Mouse (Mus musculus) cerebellum, adult 8-10 months (tissue): ENCODE data around the gene Ndufs5.

Experiments
- DNase-seq: peaks from one replicate; pipeline ENCODE4 v3.0.0; 2022

Gene Ndufs5

DNA sequence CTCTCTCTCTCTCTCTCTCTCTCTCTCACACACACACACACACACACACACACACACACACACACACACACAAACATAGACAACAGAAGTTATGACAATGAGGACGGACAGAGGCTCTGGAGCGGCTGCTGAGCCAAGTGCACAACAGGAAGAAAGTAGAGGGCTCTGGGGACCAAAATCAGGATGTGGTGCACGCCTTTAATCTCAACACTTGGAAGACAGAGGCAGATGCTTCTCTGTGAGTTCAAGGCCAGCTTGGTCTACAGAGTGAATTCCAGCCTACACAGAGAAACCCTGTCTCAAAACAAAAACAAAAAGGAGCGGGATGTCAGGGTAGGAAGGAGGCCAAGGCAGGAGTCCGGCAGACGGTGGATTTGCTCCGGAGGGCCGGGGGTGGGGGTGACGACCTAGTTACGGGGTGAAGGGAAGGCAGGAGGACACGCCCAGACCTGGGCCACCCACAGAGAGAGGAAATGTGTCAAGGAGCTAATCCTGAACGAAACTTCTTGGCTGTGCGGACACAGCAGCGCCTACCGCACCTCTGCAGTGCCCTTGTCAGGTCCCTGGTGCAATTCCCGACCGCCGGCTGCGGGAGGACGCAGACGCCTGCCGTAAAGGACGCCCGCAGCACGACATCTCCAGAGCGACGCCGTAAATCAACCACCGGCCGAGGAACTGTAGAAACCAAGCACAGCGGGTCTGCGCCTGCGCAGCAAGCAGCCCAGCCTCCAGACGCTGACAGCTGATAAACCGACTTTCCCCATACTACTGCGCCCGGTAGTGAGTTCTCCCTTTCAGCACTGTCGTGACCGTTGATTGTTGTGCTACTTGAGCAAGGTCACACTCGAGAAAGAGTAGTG lies at the start of gene Ndufs5:
TSS of gene Ndufs5 (minus strand) at position 629 of the 860 bp plus-strand sequence.
- peak; percentile 96 for DNase-seq

GRCm38 (mm10) chr4:123765071-123765470 lies 47.1 kb upstream of the Ndufs5 start:
- no peak for DNase-seq

DNA sequence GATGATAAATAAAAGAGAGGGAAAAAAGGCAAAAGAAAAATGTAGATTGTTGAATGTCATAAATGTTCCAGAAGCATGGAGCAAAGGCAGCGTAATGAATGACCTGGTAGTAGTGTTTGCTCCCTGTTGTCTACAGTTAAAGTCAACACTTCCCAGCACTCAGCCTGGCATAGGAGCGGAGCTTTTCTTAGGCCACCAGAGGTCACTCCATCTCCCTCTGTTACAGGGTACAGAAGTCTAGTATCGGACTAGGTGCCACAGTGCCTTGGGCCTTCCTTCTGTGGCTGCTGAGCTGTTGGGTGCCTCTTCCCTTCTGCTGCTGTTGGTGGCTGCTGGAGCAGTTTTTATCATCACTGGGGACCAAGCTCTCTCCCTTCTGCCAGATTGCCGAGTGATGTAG lies 40.3 kb upstream of the Ndufs5 start:
- no peak for DNase-seq

- DNase-seq, result no peak
These were observed 32.8 kb upstream of the Ndufs5 start for GRCm38 (mm10) chr4:123750707-123751312.

GRCm38 (mm10) chr4:123750152-123750651 lies 32.2 kb upstream of the Ndufs5 start, which contains the start of gene Akirin1:
Akirin1 (minus strand) TSS chr4:123750345.
- peak; percentile 98 for DNase-seq

DNA sequence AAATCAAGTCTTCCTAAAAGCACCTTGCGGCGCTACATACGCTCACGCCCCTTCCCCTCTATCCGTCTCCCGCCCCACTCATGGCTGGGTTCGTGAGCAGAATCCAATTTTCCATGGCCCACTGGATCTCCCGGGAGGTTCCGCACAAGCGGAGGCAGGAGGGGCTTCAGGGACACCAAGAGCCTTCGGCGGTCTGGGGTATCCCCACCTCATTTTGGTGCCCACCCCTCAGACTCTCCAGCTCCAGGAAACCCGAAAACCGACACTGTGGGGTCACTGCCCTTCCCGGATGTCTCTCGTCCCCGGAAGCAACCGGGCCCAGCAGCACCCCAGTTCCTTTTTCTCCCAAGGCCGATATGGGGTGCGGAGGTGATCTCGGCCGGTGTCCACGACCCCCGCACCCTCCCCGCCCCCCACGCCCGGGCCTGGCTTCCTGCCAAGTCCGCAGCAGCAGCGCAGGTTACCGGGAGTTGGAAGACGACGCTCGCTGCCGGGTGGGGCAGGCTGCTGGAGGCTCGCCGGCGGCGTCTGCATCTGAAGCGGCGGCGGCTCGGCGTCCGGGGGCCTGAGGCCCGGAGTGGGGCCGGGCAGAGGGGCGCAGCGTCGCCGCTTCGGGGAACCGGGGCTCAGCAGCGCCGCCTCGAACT lies 31.6 kb upstream of the Ndufs5 start:
- no peak for DNase-seq

DNA sequence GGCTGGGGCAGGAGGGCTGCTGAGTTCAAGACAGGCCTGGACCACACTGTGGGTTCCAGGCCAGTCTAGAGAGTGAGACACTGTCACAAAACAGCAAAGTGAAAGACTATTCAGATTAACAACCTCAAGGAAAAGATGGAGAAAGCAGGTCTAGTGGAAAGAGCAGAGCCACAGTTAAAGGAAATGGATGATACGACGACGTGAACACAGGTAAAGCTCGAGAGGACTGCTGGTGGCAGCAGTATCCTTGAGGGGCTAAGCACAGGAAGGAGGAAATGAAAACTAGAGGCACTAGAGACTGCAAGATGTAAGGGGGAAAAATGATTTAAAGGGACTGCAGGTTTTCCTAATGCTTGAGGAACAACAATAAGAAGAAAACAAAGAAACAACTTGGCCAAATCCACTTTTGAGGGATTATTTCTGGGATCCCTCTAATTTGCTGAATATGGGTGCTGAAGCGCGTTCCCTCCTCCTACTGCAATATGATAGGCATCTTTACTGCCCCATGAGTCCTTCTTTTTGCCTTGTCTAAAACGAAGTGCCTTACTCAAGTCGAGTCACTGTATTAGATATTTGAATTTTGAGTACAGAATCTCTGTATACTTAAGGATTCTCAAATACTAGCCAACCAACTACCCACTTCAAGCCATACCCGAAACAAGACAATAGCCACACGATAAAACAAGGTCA lies 30.9 kb upstream of the Ndufs5 start:
- no peak for DNase-seq

GRCm38 (mm10) chr4:123745221-123745775 lies 27.3 kb upstream of the Ndufs5 start:
- no peak for DNase-seq

GRCm38 (mm10) chr4:123742891-123743290 lies 24.9 kb upstream of the Ndufs5 start:
- no peak for DNase-seq

- DNase-seq, result no peak
These were observed 20.7 kb upstream of the Ndufs5 start for GRCm38 (mm10) chr4:123738708-123739107.

- DNase-seq, result no peak
These were observed 15.5 kb upstream of the Ndufs5 start for GRCm38 (mm10) chr4:123733532-123733931.

DNA sequence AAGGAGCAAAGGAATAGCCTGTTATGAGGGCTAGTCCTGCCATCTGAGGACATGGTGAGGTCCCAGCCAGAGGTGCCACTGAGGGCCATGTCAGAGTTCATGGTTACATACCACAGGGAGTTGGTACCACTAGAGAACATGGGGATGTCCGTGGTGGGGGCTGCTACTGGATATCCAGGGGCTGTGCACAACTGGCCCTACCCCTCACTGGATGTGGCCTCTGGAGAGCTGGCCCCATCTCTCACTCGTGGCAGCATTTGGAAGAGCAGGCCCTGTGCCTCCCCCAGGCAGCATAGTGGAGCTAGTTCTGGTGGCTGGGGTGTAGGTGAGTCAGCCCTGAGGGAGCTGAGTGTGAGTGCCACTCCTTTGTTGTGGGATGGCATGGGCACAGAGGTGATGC lies 14.9 kb upstream of the Ndufs5 start:
- DNase-seq, result no peak

DNA sequence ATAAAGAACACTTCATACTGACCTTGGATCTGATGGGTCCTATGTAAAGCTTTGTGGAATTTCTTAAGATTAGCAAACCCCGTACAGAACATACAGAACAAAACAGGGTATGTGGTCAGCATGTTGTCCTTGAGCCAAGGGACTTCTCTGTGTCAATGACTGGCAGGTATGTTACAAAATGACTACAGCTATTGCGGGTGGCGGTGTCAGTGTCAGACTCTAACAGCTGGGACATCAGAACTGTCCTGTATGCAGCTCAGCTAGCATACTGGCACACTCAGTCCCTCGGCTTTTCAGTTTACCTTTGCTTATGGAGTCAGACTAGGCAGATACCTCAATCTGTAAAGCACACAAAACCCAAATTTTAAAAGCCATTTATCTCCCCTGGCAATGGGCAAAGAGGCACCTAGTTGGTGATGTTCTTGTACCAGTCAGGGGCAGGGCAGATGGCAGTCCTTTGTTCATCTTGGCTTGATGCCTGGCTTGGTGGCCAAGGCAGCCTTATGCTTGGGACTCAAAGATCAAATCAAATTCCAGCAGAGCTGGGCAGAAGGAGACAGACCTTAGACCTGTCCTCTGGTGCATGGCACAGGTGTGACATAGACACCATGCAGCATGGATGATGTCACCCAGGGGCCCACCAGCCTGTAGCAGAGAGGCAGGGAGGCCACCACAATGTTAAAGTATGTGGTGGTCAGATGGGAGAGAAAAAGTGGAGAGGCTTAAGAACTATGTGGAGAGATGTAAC lies 14.3 kb upstream of the Ndufs5 start:
- peak; percentile 62 for DNase-seq

- DNase-seq, result no peak
These were observed 3.8 kb upstream of the Ndufs5 start for GRCm38 (mm10) chr4:123721761-123722160.

DNA sequence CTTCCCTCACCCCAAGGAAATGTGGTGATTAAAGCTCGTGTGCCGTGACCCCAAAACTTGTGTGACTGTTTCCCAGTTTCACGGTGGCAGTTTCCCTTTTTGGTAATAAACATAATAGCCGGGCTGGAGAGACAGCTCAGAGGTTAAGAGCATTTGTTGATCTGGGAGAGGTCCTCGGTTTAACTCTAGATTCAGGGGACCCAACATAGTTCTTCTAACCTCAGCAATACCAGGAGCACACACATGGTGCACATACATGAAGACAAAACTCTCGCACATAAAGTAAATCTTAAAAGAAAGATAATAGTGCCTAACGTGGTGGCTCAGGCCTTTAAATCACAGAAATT lies 405 bp upstream of the Ndufs5 start:
- DNase-seq, result no peak

DNA sequence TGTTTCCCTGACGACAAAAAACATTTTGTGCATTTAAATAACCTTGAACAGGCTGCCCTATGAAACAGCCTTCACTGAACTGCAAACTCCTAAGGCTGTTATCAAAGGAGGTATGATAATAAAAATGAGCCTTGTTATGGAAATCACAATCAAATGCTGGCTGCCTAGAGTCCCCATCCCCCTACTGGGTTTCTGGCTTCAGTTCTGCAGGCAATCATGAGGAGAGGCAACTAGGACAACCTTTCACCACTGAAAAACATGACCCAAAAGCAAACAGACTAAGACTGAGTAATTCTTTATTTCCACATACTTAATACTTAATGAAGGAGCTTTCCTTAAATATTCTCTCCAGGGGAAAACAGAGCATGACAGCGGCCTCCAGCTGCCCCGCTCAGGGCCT lies 5.6 kb downstream of the Ndufs5 start:
- DNase-seq, result no peak

DNA sequence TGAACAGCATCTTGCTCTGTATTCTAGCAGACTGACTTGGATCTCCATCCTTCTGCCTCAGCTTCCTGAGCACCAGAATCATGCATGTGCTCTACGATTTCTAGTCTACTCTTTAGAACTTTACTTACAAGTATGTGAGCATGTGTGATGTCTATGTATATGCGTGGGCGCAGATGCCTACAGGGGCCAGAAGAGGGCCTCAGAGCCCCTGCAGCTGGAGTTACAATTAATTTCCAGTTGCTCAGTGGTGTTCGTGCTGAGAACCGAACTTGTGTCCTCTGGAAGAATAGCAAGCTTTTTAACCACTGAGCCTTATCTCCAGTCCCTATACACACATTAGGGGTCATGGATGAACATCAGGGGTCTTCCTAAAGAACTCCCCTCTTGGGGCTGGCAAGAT lies 10.7 kb downstream of the Ndufs5 start:
- no peak for DNase-seq

DNA sequence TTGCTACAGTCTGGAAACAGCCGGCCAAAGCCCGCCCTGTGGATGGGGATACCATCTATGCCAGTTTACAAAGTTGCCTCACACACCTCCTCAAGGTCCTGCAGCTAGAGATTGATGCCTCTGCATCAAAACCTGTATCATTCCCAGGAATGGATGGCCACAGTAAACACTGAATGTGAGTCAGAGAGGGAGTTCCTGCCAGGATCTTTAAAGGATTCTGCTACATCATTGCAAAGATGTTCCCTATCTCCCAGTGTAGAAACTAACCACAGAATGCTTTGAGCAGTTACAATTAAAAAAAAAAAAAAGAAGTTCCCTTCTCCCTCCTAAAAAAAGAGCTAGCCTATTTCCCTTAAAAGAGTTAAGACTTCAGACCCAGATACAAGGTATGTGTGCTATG lies 12.7 kb downstream of the Ndufs5 start:
- no peak for DNase-seq

DNA sequence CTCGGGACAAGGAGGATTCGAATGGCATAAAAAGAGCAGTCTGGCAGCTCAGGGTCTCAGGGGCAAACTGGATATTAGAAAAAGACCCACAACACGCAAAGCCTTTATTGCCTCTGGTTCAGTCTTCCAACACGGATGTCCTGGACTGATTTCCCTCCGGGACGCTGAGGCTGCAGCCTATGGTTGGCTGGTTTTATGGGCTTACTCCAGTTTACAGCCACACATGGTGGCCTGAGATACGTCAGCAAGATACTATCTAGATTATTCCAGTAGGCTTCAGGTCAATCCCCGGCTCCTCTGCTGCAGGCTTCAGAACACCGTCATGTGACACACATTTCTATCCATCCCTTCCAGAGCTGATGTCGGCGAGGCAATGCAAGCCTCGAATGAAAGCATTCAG lies 24.6 kb downstream of the Ndufs5 start:
- DNase-seq, result no peak

GRCm38 (mm10) chr4:123692071-123692470 lies 25.9 kb downstream of the Ndufs5 start:
- DNase-seq, result no peak

- no peak for DNase-seq
These were observed 27.7 kb downstream of the Ndufs5 start for GRCm38 (mm10) chr4:123690311-123690710.
